Mouse (Mus musculus) ovary, postnatal 14 days (tissue): ENCODE data around the gene Stmn1.
A peak's percentile ranks its signal among the peaks of the same experiment; 100 is the strongest.

ENCODE experiments used
- DNase-seq: peaks from one replicate; pipeline ENCODE4 v3.0.0; 2022; ENCODE audit warnings: low spot score

The Stmn1 gene

DNA sequence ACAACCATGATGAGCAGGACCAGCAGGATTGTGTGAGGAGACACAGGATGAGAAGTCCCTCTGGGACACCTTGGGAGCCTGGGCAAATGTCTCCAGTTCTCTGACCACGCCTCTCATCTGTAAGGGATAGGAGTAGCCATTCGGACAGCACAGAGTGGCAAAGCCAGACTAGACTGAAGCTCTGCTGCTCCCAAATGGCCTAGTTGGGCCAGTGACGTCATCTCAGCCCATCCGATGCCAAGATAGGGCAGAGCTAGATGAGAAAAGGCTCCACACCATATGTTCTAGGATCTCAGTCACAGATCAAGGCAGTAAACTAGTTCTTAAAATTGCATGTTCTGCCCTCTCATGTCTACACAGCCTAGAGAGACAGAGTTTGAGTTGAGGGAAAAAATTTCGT is 9.3 kb upstream of the Stmn1 start:
- no peak for DNase-seq

GRCm38 (mm10) chr4:134460277-134460676 is 7.8 kb upstream of the Stmn1 start:
- DNase-seq: no peak

DNA sequence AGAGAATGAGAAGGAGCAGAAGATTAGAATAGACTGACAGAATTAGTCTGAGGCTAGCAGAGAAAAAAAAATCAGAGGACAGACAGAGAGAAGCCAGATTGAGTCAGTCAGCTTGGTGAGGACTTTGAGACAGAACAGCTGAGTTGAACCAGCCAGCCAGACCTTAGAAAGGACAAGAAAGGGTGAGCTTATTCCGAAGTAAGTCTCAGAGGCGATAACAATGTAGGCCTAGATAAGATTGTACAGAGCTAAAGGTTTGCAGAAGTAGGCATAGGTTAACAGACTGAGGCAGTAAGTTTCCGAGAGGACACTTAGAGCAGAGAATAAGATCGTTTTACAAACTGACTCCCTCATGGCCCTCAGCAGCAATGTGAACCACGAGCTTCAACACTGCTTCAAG is 6.9 kb upstream of the Stmn1 start:
- no peak for DNase-seq

DNA sequence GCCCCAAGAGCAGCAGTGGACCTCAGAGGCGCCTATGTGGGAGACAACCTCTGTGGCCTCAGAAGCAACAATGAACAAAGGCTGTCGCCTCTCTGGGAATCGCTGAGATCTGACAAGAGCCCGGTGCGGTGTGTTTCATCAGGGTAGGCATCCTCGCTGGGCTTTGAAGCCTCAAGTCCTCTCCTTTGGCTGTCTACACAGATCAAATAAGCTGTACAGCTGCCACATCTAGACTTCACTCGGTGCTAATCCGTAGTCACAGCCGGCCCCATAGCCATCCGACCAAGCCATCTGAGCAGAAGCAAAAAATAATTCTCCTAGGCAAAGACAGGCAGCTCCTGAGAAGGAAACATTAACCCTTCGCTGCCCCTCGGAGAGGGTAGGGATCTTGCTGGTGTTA is 2.3 kb upstream of the Stmn1 start:
- DNase-seq: no peak

GRCm38 (mm10) chr4:134466381-134467262 is 1.5 kb upstream of the Stmn1 start:
- DNase-seq: no peak

- DNase-seq: no peak
Measured at GRCm38 (mm10) chr4:134467435-134468214, 495 bp upstream of the Stmn1 start.

DNA sequence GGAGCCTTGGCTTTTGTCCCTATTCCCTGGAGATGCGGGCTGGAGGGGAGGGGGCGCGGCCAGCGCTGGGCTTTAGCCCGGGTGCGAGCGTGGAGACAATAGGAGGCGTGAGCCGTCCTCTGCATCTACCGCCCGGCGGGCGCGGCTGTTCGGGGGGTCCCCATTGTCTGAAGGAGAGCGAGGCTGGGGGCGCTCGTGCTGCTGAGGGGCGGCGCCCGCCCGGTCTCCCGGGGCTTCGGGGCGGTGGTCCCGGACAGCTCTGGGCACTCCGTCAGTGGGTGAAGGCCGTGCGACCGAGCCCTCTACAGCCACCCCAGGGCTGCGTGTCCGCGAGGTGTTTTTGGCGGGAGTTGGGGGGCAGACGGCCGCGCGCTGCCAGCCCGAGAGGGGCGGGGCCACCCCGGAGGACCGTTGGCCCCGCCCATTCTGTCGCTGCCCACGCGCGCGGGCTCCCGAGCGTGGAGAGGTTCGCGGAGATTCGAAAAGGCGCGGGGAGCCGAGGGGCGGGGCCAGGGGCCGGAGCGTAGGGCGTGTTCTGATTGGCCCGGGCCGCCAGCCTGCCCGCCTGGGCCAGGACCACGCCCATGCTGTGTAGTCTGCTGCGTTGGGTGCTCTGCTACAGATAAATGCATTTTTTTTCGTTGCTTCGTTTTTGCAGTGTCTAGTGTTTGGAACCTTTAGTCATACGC is 602 bp downstream of the Stmn1 start:
- peak; percentile 92 for DNase-seq

GRCm38 (mm10) chr4:134469341-134469796 is 1.2 kb downstream of the Stmn1 start:
- no peak for DNase-seq

DNA sequence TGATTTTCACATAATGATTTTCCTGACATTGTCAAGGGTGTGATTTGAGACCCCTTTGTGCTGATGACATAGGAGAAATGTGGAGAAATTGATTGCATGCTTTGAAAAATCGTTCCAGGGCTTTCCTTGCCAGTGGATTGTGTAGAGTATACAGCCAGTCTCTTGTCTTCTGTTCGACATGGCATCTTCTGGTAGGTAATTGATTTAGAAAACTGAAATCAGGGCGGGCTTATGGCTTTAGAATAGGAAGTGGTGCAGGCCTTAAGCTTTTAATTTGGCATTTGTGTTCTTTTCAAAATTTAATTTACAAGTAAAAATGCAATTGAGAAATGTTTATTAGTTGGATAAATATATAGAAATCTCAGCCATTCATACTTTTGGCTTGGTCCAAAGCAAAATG is 1.9 kb downstream of the Stmn1 start:
- no peak for DNase-seq

DNA sequence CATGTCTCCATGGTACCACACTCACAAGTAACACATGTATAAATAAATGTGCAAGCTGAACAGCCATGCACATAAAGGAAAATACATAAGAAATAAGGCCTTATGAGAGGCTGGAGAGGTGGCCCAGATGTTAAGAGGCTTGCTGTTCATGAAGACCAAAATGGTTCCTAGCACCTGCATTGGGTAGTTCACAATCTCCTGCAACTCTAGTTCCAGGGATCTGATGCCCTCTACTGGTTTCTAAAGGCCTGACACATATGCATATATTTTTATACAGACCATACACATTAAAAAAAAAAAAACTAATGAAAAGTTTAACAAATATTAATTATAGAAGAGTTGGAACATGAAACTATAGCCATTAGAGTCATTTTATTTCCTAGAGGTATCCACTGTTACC is 3.3 kb downstream of the Stmn1 start:
- DNase-seq: no peak

DNA sequence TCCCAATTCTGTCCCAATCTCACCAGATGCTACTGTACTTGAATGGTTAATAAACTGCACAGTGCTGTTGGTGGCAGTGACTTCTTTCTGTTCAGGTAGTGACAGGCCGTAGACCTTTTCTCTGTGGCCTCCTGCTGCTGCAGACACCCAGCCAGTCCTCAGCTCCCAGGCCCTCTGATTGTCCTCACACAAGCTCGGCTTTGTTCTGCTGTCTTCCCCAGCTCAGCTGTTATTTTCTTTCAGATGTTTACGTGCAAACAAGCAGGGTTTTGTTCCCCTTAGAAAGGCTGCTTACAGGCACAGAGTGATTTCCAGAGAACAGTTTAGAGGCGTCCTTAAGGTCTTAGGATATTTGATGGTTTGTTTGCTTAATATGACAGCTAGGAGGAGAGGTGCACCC is 5.6 kb downstream of the Stmn1 start:
- DNase-seq: no peak

GRCm38 (mm10) chr4:134474240-134474639 is 6.1 kb downstream of the Stmn1 start:
- no peak for DNase-seq

- no peak for DNase-seq
Measured at GRCm38 (mm10) chr4:134476899-134477298, 8.8 kb downstream of the Stmn1 start.

GRCm38 (mm10) chr4:134478031-134478430 is 9.9 kb downstream of the Stmn1 start:
- DNase-seq: peak; percentile 98

GRCm38 (mm10) chr4:134479839-134480238 is 11.7 kb downstream of the Stmn1 start:
- no peak for DNase-seq

- DNase-seq: peak; percentile 65
Measured at GRCm38 (mm10) chr4:134480864-134481263, 12.7 kb downstream of the Stmn1 start.

DNA sequence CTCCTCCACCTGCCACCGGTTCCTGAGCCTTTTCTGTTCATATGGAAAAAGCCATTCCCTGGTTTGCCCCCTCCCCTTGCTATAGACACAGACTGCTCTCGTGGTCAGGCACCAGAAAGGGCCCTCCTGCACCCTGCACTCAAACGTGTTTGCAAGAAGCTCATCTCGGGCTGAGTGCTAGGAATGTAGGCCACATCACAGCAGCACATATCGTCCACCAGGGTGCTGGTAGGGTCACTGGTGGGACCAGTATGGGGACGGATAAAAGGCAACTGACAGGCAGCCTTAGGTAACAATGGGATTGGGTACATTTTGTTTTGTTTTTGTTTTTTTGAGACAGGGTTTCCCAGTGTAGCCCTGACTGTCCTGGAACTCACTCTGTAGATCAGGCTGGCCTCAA is 13.2 kb downstream of the Stmn1 start:
- no peak for DNase-seq

DNA sequence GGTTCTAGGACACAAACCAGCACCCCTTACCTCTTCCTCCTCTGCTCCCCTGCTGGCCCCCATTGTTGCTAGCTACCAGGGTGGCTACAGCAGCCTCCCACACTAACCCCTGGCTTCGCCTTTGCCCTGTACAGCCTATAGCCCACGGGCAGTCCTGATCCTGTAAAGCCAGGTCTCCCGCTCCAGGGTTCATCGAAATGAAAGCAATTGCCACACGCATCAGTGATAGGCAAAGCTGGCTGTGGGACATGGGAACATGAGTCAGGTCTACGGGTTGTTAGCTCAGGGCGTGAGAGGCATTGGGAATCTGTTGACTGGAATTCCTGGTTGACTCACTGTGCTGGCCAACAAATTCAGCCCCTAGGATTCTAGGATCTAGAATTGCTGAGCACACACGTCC is 14.3 kb downstream of the Stmn1 start:
- no peak for DNase-seq

DNA sequence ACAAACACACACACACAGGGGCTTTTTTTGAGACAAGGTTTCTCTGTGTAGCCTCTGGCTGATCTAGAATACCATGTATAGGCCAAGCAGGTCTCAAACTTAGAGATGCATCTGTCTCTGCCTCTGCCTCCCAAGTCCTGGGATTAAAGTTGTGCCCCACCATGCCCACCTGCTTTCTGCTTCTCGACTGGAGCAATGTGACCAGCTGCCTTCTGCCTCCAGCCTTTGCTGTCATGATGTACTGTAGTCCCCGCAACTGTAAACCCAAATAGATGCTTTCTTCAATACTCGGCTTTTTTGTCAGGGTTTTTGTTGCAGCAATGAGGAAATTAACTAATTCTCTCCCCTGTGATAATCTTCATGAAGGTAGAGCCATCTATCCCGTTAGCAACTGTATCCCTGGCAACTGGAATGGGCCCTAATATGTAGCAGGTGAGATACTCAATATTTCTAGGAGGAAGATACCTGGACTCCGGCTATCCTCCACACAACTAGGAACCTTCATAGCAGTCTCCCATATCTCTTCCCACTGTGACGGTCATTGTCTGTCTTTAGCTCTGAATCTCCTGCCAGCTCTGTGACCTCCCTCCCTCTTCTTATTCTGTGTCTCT is 15.1 kb downstream of the Stmn1 start:
- DNase-seq: no peak

DNA sequence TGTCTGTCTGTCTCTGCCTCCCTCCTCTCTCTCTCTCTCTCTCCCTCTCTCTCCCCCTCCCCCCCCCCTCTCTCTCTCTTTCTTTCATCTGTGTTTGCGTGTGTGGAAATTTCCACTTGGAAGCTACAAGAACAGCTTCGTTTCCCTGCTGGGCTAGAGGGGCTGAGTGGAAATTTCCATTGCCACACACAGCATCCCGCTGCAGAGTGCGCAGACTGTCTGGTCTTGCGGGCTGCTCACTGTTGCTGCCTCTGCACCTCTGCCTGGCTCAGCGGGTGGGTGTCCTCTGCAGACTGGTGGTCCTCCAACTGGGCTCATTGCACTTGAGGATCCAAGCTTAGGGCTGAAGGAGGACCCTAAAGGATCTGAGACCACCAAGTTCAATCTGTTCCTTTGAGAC is 15.6 kb downstream of the Stmn1 start:
- no peak for DNase-seq

DNA sequence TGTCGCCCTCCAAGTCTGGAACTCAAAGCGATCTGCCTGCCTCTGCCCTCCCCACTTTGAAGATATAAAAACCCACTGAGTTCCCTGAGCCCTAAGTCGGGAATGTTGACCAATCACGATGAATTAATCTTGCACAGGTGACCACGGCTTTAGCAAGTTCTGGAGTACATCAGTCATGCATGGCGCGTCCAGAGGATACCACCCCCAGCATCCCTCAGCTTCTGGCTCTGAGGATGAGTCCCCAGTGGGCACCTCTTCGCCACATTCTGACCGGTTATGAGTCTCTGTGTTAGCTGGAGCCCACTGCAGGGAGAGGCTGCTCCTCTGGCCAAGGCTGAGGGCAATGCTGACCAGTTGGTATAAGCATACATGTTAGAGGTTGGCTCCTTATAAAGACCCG is 16.1 kb downstream of the Stmn1 start:
- DNase-seq: no peak
